Mouse (Mus musculus): ENCODE results near the gene Pabpc5. TPM values are rescaled to one million over a fixed set of nuclear protein-coding genes. Genes with fewer than 3 reads are reported as not detected.

Pabpc5 gene
- under 1 TPM; 0.09 to 0.18 TPM for total RNA-seq (2021)
- polyA plus RNA-seq (2012; rRNA removed) = not detected in 2 replicates
- long read RNA-seq = 0 reads

DNA sequence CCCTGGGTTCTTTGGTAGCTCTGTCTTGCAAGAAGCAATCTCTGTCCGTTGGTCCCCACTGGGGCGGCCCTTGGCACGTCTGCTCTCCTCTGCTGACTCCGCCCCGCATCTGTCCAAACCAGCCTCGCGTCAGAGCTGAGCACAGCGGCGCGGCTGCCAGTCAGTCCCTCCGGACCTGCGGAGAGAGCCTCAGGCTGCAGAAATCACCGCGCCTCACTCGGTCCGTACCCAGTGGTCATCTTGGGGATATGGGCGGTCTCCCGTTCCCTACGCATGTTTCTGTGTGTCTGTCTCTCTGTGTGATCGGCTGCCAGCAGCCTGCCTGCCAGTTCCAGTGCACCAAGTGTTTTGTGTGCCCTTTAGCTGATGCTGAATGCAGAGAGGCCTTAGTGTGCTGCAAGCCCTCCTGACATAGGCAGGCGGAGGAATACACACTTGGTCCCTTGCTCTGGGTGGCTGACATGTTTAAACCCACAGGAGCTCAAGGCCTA is at the start of gene Pabpc5:
TSS of gene Pabpc5 (plus strand) at position 116 of the 491 bp plus-strand sequence.
- Histone ChIP-seq H3K27ac (no peak within 1 kb of the TSS), H3K4me1 (ENCODE audit: control insufficient read depth, insufficient read depth, low read length) (no peaks in the 10 kb centered on the region), H3K36me3 (ENCODE audit: control insufficient read depth, insufficient read depth, low read length) (no peaks in the 10 kb centered on the region), H3K79me2 (replicated peaks; ENCODE audit: control insufficient read depth, insufficient read depth, low read length) (no peaks in the 10 kb centered on the region), H3K9ac (ENCODE audit: low read depth, low read length) (no peak within 1 kb of the TSS), H3K4me3 (no peak within 1 kb of the TSS), H3K27me3 (ENCODE audit: control insufficient read depth, insufficient read depth, low read length) (no peaks in the 10 kb centered on the region)
- intact Hi-C loops (cut with DNase I) = no loop called here
- 11% methylated on average over 21 of the region's 21 CpGs for WGBS
- no peak for TF ChIP-seq EP300 (IDR thresholded peaks at IDR 0.05; ENCODE audit: insufficient read depth, low read depth, low read length)
- no peak for TF ChIP-seq CTCF (IDR thresholded peaks at IDR 0.05)
- no peak for TF ChIP-seq POLR2A (IDR thresholded peaks at IDR 0.05; ENCODE audit: insufficient read depth, low read depth, low read length)
- DNase-seq = peak; percentile 59 to 62

GRCm38 (mm10) chrX:119886957-119887593 is 39.9 kb upstream of the Pabpc5 start:
- no peaks in the 10 kb centered on the region for H3K36me3 ChIP-seq (ENCODE audit: control insufficient read depth, insufficient read depth, low read length)
- intact Hi-C loops (cut with DNase I) = no loop called here
- TF ChIP-seq CTCF (IDR thresholded peaks at IDR 0.05) = no peak
- TF ChIP-seq POLR2A (IDR thresholded peaks at IDR 0.05; ENCODE audit: insufficient read depth, low read depth, low read length) = no peak
- TF ChIP-seq EP300 (IDR thresholded peaks at IDR 0.05; ENCODE audit: insufficient read depth, low read depth, low read length) = no peak
- no peaks in the 10 kb centered on the region for H3K4me1 ChIP-seq (ENCODE audit: control insufficient read depth, insufficient read depth, low read length)
- WGBS = 78% methylated on average over 3 of the region's 3 CpGs
- no peak overlapping the region for H3K9ac ChIP-seq (ENCODE audit: low read depth, low read length)
- no peak overlapping the region for H3K4me3 ChIP-seq
- no peaks in the 10 kb centered on the region for H3K79me2 ChIP-seq (replicated peaks; ENCODE audit: control insufficient read depth, insufficient read depth, low read length)
- no peak overlapping the region for H3K27ac ChIP-seq
- H3K27me3 ChIP-seq (ENCODE audit: control insufficient read depth, insufficient read depth, low read length) = no peaks in the 10 kb centered on the region
- DNase-seq = no peak

DNA sequence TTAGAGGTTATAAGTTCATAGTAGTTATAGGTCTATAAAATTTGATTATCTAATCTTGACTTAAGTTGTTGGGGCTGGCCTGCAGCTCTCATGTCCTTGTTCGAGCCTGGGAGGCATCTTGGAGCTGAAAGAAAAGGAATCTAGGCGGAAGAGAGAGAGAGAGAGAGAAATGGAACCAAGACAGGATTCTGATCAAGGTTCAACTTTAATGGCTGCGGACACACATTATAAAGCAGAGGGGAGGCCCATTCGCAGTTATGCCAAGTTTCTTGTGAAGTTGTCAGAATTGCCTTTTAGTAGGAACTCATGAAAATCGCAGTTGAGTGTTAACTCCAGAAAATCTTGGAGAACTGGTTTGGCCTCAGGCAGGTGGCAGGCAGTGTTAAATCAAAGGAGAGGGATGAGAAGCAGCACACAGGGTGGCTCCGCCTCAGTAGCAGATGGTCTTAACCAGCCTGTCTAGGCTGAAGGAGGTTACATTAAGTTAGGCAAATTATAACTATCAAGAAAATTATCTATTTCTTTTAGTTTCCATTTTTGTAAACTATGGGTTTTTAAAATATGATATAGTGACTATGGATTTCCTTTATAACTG is 38.6 kb upstream of the Pabpc5 start:
- Histone ChIP-seq H3K9ac (ENCODE audit: low read depth, low read length) (no peak overlapping the region), H3K27ac (no peak overlapping the region), H3K4me1 (ENCODE audit: control insufficient read depth, insufficient read depth, low read length) (no peaks in the 10 kb centered on the region), H3K79me2 (replicated peaks; ENCODE audit: control insufficient read depth, insufficient read depth, low read length) (no peaks in the 10 kb centered on the region), H3K36me3 (ENCODE audit: control insufficient read depth, insufficient read depth, low read length) (no peaks in the 10 kb centered on the region), H3K27me3 (ENCODE audit: control insufficient read depth, insufficient read depth, low read length) (no peaks in the 10 kb centered on the region), H3K4me3 (no peak overlapping the region)
- WGBS = 65% methylated on average over 6 of the region's 6 CpGs
- no peak for DNase-seq
- TF ChIP-seq CTCF (IDR thresholded peaks at IDR 0.05) = no peak
- TF ChIP-seq POLR2A (IDR thresholded peaks at IDR 0.05; ENCODE audit: insufficient read depth, low read depth, low read length) = no peak
- no peak for TF ChIP-seq EP300 (IDR thresholded peaks at IDR 0.05; ENCODE audit: insufficient read depth, low read depth, low read length)
- intact Hi-C loops (cut with DNase I) = no loop called here

DNA sequence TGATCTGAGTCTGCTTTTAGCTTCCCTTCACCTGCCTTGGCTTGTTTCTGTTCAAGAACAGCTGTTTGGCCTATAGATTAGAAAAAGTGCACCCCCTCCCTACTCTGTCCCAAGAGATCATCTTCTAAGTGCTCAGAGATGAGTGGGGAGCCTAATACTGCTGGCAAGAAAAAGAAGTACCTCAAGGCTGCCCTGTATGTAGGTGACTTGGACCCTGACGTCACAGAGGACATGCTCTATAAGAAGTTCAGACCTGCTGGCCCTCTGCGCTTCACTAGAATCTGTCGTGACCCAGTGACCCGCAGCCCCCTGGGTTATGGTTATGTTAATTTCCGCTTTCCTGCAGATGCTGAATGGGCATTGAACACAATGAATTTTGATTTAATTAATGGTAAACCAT is 856 bp downstream of the Pabpc5 start:
- H3K27me3 ChIP-seq (ENCODE audit: control insufficient read depth, insufficient read depth, low read length) = no peaks in the 10 kb centered on the region
- no peaks in the 10 kb centered on the region for H3K36me3 ChIP-seq (ENCODE audit: control insufficient read depth, insufficient read depth, low read length)
- TF ChIP-seq EP300 (IDR thresholded peaks at IDR 0.05; ENCODE audit: insufficient read depth, low read depth, low read length) (no peak), CTCF (IDR thresholded peaks at IDR 0.05) (no peak), POLR2A (IDR thresholded peaks at IDR 0.05; ENCODE audit: insufficient read depth, low read depth, low read length) (no peak)
- intact Hi-C loops (cut with DNase I) = no loop called here
- no peaks in the 10 kb centered on the region for H3K4me1 ChIP-seq (ENCODE audit: control insufficient read depth, insufficient read depth, low read length)
- H3K27ac ChIP-seq = no peak overlapping the region
- H3K79me2 ChIP-seq (replicated peaks; ENCODE audit: control insufficient read depth, insufficient read depth, low read length) = no peaks in the 10 kb centered on the region
- 88% methylated on average over 5 of the region's 5 CpGs for WGBS
- no peak for DNase-seq
- H3K4me3 ChIP-seq = no peak overlapping the region
- no peak overlapping the region for H3K9ac ChIP-seq (ENCODE audit: low read depth, low read length)
